Mouse (Mus musculus): ENCODE data around the gene Bcat1.
A peak's percentile ranks its signal among the peaks of the same experiment; 100 is the strongest.

The Bcat1 gene

DNA sequence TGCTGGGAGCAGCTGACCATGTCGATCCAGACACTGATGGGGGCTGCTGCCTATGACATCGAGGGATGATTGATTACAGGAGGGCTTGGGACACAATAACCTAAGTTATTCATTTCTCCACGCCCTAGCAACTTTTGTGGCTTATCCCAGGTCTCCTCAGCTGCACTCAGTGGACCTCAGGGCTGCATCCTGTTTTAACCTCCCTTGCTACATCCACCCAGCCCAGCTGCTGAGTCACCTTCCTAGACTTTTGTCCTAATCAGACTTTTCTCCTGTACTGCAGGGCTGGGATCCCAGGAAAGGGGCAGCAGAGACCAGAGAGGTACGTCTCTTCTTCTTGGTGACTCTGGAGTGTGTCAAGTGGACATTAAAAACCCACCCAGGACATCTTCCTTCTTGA lies 19.9 kb downstream of the Bcat1 start:
- no peak for DNase-seq (ENCODE audit: extremely low read depth, low read depth)

DNA sequence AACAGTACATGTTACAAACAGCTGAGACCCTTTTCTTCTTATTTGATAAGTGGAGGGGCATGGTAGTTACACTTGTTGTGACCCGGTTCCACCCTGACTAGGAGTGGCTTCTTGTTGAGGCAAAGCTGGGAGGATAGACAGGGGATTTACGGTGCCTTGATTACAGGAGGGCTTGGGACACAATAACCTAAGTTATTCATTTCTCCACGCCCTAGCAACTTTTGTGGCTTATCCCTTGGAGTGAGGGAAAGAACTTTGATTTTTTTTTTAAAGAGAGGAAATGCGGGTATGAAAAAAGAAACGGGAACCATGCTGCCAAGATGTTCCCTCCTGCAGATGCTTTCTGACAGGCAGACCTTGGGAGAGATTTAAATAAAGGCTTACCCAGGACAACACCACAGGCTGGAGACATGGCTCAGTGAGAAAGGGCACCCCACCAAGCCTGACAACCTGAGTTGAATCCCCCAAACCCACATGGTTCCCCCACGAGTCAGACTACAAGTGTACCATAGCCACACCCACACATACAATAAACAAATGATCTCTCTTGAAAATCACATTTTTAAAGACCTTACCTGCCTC lies 20.6 kb downstream of the Bcat1 start:
- DNase-seq (ENCODE audit: extremely low read depth, low read depth): no peak

DNA sequence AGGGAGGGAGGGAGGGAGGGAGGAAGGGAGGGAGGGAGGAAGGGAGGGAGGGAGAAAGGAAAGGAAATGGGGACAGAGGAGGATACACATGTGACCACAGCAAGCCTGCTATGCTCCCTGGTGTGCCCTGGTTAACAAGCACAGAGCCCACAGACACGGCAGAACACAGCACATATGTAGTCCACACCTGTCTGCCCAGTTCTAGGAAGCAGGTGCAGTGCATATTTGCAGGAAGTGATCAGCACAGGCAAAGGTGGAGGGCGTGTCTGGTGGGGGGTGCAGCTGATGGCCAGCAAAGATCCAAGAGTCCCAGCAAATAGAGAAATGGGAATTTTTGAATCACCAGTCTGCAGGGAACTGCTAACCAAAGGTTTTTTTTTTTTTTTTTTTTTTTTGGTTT lies 23.3 kb downstream of the Bcat1 start:
- no peak for DNase-seq (ENCODE audit: extremely low read depth, low read depth)

DNA sequence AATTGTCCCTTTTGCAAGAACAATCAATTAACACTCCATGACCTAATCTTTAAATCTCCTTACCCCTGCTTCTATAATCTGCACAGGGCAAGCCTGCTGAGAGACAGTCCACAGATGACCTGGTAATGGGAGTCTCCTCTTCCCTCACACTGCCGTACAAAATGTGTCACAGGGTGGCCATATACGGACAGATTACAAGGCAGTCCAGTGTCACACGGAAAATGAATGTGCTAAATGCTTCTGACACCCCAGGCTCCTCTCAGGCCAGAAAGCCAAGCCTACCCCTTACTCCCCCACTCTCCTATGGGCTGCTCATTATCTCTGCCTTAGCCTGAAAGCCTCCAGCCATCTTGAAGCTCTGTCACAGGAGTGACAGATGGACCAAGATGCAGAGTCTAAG lies 25.1 kb downstream of the Bcat1 start:
- no peak for DNase-seq (ENCODE audit: extremely low read depth, low read depth)

DNA sequence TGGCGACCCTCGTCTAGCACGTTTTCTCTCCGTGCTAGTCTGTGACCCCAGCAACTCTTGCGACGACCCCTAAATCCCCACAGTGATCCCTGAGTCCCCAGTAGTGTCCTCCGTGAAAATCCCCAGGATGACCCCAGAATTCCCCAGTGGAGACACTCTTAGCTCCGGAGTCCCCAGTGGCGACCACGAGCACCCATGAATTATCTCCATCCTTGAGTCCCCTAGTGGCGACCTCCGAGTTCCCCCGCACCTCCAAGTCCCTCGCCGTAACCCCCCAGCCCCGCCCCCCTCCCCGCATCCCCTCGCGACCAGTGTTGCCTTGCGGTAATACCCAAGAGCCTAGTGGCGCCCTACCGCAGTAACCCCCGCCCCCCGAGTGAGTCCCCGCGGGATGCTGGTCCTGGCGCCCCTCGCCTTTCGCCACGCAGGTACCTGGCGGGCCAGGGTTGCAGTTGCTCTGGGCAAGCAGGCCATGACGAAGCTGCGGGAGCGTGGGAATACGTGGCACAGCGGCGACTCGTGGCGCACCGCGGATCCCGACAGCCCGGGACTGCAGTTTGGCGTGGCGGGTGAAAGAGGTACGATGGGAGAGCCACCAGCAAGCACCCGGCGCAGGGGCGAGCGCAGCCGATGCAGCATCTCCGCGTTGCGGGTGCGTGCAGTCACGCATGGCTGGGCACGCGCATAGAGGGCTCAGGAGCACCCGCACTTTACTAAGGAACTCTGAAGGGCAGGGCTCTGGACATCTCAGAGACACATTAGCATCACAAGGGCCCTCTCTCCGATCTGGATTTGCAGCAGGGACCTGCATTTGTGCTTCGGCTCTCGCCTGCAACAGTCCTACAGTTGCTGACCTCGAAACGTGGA lies 27.6 kb downstream of the Bcat1 start:
- DNase-seq (ENCODE audit: extremely low read depth, low read depth): no peak

DNA sequence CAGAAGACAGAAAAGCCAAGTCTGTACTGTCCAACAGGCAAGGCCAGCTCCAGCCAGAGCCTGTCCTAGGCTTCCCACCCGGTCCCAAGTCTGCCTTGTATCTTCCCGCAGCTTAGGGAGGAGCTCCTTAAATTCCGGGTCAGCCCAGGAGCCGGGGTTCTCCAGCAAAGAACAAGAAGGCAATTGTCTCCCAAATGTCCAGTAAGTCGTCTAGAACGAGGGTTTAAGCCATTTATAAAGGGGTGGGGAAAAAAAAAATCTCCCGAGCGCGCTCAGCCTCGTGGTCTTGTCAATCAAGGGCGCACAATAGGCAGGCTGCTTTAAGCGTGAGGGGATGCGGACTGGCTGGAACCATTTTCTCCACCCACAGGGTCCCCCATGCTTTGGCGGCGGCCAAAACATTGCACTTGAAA lies 28.5 kb downstream of the Bcat1 start:
- no peak for DNase-seq (ENCODE audit: extremely low read depth, low read depth)

DNA sequence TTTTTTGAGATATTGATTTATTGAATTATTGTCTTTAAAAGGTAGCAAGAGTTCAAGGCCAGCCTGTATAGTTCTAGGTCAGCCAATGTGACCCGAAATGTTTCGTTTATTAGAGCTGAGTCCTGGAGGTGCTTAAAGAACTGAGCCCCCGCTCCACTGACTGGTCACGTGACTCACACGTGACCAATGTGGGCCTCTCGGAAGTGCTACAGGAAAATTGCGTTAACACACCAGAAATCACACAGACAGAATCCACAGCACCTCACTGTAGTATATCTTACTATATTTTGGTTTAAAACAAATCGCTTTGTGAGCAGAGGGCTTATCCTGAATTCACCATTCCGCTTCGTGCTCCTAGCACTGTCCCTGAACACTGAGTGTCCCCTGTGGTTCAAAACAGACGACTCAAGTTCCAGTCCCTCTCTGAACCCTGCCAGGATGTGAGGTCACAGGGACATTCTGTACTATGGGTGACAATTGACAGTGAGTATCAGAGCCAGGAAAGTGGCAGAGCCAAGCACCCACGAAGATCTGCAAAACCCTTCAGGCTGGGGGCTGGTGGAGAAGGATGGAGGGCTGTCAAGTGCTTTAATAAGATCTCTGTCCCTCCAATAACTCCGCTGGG lies 29.6 kb downstream of the Bcat1 start:
- DNase-seq (ENCODE audit: extremely low read depth, low read depth): no peak

DNA sequence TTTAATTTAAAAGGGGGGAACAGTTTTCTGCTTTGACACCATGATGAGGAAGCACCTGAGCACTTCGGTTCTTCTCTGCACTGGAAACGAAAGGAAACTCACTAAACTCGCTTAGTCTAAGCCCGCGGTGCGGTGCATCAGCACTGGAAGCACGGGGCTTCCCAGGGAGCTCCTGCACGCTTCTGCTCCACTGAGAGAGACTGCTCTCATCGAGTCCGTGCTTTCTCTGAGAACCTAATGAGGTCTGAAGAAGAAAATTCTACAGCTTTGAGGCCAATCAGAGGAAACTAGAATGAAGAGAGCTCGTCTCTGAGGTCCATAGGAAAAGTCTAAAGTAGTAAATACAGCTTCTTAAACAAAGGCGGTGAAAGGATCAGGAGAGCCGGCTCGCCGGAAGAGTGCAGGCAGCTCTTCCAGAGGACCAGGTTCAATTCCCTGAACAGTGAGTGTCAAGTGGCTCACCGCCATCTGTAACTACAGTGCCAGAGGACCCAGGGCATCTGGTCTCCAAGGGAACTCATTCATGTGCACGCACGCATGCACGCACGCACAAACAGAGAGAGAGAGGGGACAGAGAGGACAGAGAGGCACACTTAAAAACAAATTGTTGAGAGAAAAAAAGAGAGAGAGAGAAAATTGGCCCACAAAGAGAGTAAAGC lies 30.9 kb downstream of the Bcat1 start:
- no peak for DNase-seq (ENCODE audit: extremely low read depth, low read depth)

DNA sequence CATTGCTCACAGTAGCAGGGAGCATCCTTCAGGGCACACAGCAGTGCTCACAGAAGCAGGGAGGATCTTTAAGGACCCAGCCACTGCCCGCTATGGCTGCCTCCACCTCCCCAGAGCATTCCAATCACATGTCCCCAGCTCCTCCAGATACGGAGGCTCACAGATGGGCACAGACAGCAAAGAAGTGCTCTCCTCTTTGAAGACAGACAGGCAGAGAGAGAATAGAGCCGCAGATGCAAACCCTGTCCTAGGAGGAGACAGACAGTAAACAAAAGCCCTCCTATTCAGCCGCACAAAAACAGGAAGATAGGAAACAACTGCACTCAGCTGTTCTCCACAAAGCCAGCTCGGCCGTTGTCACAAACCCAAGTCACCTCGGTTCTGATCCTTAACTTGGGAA lies 35.3 kb downstream of the Bcat1 start:
- no peak for DNase-seq (ENCODE audit: extremely low read depth, low read depth)

DNA sequence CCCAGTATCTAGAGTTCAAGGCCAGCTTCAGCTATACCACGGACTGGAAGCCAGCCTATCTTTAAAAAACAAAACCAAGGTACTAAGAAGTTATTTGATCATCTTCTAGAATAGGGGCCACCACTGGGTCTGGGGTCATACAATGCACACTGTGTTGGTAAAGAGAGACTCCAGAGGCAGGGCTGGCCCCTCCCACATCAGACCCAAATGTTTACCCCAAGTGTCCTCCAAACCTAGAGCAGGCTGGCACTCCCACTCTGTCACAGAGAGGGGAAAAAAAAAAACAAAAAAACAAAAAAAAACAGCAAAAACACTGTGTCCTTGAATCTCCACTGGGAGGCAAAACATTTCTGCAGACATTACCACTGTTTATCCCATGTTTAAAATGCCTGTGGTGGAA lies 38.4 kb downstream of the Bcat1 start:
- DNase-seq (ENCODE audit: extremely low read depth, low read depth): no peak

DNA sequence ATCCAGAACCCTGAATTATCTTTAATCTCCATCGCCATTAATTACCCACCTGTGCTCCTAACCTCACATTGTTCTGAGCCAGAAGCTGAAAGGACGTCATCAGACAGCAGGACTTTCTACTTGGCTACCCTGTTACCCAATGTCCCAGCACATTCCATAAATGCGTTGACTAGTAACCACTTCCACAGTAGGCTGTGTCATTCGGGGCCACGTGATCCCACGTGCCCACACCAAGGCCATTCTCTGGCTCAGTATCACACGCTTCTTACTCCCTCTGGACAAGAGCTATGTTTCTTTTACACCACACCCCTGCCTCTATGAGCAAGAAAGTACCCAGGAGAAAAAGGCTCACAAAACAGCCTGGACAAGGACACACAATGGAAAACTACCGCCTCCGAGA lies 40.6 kb downstream of the Bcat1 start:
- DNase-seq (ENCODE audit: extremely low read depth, low read depth): no peak

DNA sequence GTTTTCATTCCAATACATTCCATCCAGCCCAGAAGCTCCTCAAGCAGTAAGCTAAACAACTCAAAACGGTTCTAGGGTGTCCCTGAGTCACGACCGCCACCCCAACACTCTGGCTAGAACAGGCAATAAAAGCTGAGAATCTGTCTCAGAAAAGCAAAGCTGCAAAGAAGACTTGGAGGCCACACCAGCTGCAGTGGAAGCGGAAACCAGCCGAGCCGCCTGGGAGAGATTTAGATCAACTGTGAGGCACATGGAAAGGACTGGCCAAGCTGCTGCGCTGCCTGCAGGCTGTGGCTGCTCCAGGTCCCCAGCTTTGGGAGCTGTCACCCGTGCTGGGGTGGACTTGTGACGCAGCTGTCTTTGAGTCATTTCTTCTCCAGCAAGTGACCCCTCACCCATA lies 45.4 kb downstream of the Bcat1 start:
- no peak for DNase-seq (ENCODE audit: extremely low read depth, low read depth)

DNA sequence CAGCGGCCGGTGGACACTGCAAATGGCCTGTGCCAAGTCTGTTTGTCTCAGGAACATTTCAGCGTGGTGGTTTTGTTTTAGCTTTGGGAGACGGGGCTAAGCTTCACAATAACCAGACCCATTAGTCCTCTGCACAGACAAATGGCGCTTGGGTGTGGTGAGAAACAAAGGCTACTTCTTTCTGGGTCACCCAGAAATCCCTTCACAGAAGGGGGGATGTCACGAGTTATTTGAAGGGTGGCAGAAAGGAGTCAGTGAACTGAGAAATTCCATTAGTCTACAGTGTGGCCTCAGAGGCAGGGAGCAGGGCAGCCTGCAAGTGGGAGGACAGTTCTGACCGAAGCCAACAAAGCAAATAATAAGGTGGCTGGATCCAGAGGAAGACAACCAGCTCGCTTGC lies 52.0 kb downstream of the Bcat1 start:
- DNase-seq (ENCODE audit: extremely low read depth, low read depth): no peak

DNA sequence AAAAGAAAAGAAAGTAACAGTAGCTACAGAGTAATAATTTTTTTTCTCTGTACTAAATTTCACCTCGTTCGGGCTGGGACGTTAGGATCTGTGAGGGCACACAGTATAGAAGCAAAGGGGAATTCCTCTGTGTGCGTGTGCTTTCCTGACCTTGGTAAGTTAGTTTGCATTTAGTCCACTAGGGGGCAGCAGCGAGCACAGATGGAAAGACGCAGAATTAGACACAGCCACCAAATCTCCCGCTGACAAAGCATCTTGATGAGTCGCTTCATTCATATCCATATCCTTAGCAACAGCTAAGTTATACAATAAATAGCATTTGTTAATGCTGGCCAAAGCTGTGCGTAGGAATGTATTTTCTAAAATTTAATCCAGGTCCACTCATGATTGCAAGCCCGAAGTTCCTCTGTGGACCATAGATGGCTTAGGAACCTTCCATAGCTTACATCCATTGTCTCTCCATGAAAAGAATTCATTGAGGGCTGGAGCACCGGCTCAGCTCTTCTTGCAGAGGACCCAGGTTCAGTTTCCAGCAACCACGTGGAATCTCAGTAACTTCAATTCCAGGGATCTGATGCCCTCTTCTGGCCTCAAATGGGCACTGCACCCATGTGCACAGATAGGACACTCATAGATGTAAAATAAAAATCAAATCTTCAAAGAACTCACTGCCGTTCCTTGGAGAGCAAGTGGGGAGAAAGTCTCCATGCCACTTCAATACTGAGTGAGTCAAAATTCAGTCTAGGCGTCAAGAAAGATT lies 52.8 kb downstream of the Bcat1 start:
- DNase-seq (ENCODE audit: extremely low read depth, low read depth): peak; percentile 14

DNA sequence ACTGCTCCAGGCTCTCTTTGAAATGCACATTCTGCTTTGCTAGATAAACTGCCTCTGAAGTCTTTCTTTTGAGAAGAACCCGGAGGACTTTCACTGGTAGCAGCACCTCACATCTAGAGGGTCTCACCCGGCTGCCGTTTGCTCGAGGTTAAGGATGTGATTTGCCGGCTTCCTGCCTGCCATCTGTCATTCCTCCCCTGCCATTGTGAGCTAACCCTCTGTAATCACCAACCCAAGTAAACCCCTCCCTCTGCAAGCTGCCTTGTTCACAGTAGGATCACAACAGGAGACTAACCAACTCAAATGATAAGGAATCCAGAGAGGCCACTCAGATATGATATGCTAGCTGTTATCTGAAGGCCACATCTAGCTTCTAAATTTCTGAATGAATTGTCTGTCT lies 53.6 kb downstream of the Bcat1 start:
- DNase-seq (ENCODE audit: extremely low read depth, low read depth): no peak

DNA sequence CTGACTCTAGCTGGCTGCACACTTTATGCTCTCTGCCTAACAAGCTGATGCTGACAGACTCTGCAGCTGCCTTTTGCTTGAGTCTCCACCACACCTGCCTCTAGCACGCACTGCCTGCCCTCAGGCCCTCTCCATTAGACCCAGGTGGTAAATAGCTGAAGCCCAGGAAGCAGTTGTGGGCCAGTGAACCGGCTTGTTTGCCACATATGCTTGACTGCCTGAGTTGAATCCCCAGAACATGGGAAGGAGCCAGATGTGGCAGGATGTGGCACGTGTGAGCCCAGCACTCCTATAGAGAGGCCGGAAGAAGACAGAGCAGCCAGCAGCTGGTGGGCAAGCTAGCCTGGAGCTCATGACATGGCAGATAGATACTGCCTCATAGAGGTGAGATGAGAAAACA lies 55.4 kb downstream of the Bcat1 start:
- no peak for DNase-seq (ENCODE audit: extremely low read depth, low read depth)

DNA sequence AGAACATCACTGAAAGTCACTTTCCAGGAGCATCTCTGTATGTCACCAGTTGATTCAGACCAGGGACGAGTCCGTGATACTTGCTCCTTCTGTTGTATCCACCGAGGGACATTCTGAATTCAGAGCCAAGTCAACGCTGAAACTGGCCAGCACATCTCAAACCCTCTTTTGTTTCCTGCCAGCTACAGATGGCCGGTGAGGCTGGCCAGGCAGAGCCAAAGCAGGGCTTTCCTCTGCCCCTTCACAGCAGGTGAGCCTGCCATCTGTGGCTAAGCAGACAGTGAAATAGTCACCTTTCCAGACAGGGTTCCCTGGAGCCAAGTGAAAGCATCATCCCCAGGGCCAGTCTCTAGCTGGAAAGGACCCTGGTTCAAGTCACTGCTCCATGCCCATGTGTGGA lies 57.7 kb downstream of the Bcat1 start:
- no peak for DNase-seq (ENCODE audit: extremely low read depth, low read depth)

DNA sequence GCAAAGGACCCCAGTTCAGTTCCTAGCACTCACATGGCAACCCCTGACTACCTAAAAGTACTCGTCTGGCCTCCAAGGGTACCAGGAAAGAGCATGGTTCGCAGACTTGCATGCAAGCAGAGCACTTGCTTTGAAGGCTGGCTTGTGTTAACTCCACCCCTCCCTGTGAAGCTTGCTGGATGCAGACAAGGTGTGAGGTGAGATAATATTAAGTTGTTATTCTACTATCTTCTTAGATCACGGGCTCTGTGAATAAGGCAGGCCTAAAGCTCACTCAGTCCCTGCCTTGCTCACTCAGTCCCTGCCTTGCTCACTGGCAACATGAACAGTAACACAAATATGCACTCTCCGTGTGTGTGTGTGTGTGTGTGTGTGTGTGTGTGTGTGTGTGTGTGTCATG lies 58.5 kb downstream of the Bcat1 start:
- no peak for DNase-seq (ENCODE audit: extremely low read depth, low read depth)

DNA sequence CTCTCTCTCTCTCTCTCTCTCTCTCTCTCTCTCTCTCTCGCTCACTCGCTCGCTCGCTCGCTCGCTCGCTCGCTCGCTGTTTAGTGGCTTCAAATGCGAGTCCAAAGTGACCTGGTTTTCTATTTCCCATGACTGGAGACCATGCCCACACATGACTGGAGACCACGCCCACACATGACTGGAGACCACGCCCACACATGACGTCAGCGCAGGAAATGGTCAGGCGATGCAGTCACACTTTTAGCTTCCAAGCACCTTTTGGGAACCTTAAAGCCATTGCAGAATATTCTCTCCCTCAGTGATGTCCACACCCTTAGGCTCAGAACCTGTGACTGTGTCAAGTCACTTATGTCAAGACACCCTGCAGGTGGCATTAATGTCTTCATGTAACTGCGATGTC lies 59.3 kb downstream of the Bcat1 start:
- no peak for DNase-seq (ENCODE audit: extremely low read depth, low read depth)

DNA sequence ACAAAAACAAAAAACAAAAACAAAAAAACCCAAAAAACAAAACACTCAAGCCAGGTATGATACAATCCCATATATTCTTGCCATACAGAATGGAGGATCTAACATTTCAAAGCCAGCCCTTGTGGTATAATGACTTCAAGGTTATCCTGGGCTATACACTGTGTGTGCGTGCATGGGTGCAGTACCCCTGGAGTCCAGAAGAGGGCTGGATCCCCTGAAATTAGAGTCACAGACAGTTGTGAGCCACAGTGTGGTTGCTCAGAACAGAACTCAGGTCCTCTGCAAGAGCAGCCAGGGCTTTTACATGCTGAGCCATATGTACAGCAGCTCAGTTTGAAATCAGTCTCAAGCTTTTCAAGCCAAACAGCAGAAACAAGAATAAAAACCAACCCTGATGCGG lies 61.0 kb downstream of the Bcat1 start:
- no peak for DNase-seq (ENCODE audit: extremely low read depth, low read depth)

DNA sequence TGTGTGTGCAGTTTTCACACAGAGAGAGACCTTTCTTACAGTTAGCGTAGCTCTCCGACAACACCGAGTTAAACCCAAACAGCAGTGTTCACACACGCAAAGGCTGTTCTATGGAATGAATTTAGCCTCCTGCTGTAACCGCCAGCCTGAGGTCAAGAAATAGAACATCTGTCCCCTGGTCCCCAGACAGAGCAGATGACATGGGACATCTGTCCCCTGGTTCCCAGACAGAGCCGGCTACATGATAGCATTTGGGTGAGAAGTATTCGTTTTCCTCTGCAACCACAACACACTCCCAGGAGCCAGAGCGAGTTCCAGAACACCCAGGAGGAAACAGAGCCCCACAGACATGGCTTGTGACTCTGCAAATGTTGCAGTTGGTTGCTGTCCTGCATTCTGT lies 63.3 kb downstream of the Bcat1 start:
- DNase-seq (ENCODE audit: extremely low read depth, low read depth): no peak

DNA sequence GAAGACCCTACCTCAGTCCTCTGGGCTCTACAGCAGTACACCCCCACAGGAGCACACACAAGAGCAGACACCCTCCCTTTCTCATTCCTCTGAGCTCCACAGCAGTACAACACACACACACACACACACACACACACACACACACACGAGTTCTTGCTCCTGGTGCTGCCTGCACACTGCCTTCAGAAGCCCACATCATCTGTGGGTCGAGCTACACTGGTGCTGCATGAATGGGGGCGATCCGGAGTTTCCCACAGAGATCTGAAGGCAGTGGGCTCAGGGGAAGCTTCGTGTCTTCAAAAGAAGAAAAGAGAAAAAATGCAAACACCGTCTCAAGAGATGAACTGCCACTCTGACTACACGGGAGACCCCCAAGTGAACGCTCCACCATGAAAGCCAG lies 64.8 kb downstream of the Bcat1 start:
- DNase-seq (ENCODE audit: extremely low read depth, low read depth): no peak
